Mouse (Mus musculus): ENCODE data around the gene Gna14. TPM values are rescaled to one million over a fixed set of nuclear protein-coding genes. Genes with fewer than 3 reads are reported as not detected.

The Gna14 gene
- polyA plus RNA-seq, 1 experiment from 2014 or later: 1.4 TPM

- H3K4me2 ChIP-seq: no peak overlapping the region
- H3K9me3 ChIP-seq (replicated peaks; ENCODE audit: control insufficient read depth, low read length): peaks cover 8% of the 10 kb centered on the region; the same call in 1 of the 2 replicates
- no peak for ATAC-seq (replicated peaks; ENCODE audit: insufficient number of reproducible peaks, low FRiP score, low TSS enrichment)
- H3K27ac ChIP-seq (ENCODE audit: low read depth, low read length): no peak overlapping the region
- no peak overlapping the region for H3K4me3 ChIP-seq (ENCODE audit: low read depth, low read length)
- WGBS (ENCODE audit: insufficient replicate concordance): 76% methylated on average over 2 of the region's 2 CpGs
- no peaks in the 10 kb centered on the region for H3K36me3 ChIP-seq (ENCODE audit: control insufficient read depth, insufficient read depth, low read length)
- H3K27me3 ChIP-seq (ENCODE audit: control insufficient read depth, insufficient read depth, low read length): no peaks in the 10 kb centered on the region
- no peaks in the 10 kb centered on the region for H3K4me1 ChIP-seq (ENCODE audit: control insufficient read depth, insufficient read depth, low read length)
- H3K9ac ChIP-seq (ENCODE audit: low read depth, low read length): no peak overlapping the region
These were observed 10.0 kb upstream of the Gna14 start for GRCm38 (mm10) chr19:16425596-16425995.

GRCm38 (mm10) chr19:16431368-16431767, 4.2 kb upstream of the Gna14 start:
- Histone ChIP-seq H3K4me2 (no peak overlapping the region), H3K9me3 (replicated peaks; ENCODE audit: control insufficient read depth, low read length) (peaks cover 8% of the 10 kb centered on the region; the same call in 1 of the 2 replicates), H3K27ac (ENCODE audit: low read depth, low read length) (no peak overlapping the region), H3K9ac (ENCODE audit: low read depth, low read length) (no peak overlapping the region), H3K27me3 (ENCODE audit: control insufficient read depth, insufficient read depth, low read length) (peaks cover 3% of the 10 kb centered on the region), H3K36me3 (ENCODE audit: control insufficient read depth, insufficient read depth, low read length) (no peaks in the 10 kb centered on the region), H3K4me3 (ENCODE audit: low read depth, low read length) (no peak overlapping the region), H3K4me1 (ENCODE audit: control insufficient read depth, insufficient read depth, low read length) (peaks cover 9% of the 10 kb centered on the region)
- no peak for ATAC-seq (replicated peaks; ENCODE audit: insufficient number of reproducible peaks, low FRiP score, low TSS enrichment)
- WGBS (ENCODE audit: insufficient replicate concordance): 79% methylated on average over 8 of the region's 8 CpGs

- Histone ChIP-seq H3K4me1 (ENCODE audit: control insufficient read depth, insufficient read depth, low read length) (peaks cover 19% of the 10 kb centered on the region), H3K4me2 (peak overlapping the region; percentile 93), H3K27ac (ENCODE audit: low read depth, low read length) (no peak overlapping the region), H3K9me3 (replicated peaks; ENCODE audit: control insufficient read depth, low read length) (no peaks in the 10 kb centered on the region), H3K27me3 (ENCODE audit: control insufficient read depth, insufficient read depth, low read length) (peaks cover 14% of the 10 kb centered on the region), H3K9ac (ENCODE audit: low read depth, low read length) (no peak overlapping the region), H3K4me3 (ENCODE audit: low read depth, low read length) (peak overlapping the region; percentile 46), H3K36me3 (ENCODE audit: control insufficient read depth, insufficient read depth, low read length) (no peaks in the 10 kb centered on the region)
- ATAC-seq (replicated peaks; ENCODE audit: insufficient number of reproducible peaks, low FRiP score, low TSS enrichment): no peak
- WGBS (ENCODE audit: insufficient replicate concordance): 22% methylated on average over 9 of the region's 9 CpGs
These were observed 683 bp upstream of the Gna14 start for GRCm38 (mm10) chr19:16434879-16435278.

GRCm38 (mm10) chr19:16436335-16437169, 990 bp downstream of the Gna14 start:
- no peak for ATAC-seq (replicated peaks; ENCODE audit: insufficient number of reproducible peaks, low FRiP score, low TSS enrichment)
- Histone ChIP-seq H3K9me3 (replicated peaks; ENCODE audit: control insufficient read depth, low read length) (no peaks in the 10 kb centered on the region), H3K4me2 (peak overlapping the region; percentile 93), H3K27me3 (ENCODE audit: control insufficient read depth, insufficient read depth, low read length) (peaks cover 14% of the 10 kb centered on the region), H3K9ac (ENCODE audit: low read depth, low read length) (no peak overlapping the region), H3K4me1 (ENCODE audit: control insufficient read depth, insufficient read depth, low read length) (peaks cover 21% of the 10 kb centered on the region), H3K36me3 (ENCODE audit: control insufficient read depth, insufficient read depth, low read length) (no peaks in the 10 kb centered on the region), H3K4me3 (ENCODE audit: low read depth, low read length) (peak overlapping the region; percentile 46), H3K27ac (ENCODE audit: low read depth, low read length) (no peak overlapping the region)
- WGBS (ENCODE audit: insufficient replicate concordance): 4% methylated on average over 61 of the region's 61 CpGs

GRCm38 (mm10) chr19:16437170-16437483, 1.6 kb downstream of the Gna14 start:
- no peak for ATAC-seq (replicated peaks; ENCODE audit: insufficient number of reproducible peaks, low FRiP score, low TSS enrichment)
- H3K9me3 ChIP-seq (replicated peaks; ENCODE audit: control insufficient read depth, low read length): no peaks in the 10 kb centered on the region
- H3K4me2 ChIP-seq: peak overlapping the region; percentile 93; the same call in 1 of the 2 replicates

GRCm38 (mm10) chr19:16437906-16438305, 2.3 kb downstream of the Gna14 start:
- H3K4me1 ChIP-seq (ENCODE audit: control insufficient read depth, insufficient read depth, low read length): peaks cover 21% of the 10 kb centered on the region
- no peak overlapping the region for H3K4me2 ChIP-seq
- no peak overlapping the region for H3K9ac ChIP-seq (ENCODE audit: low read depth, low read length)
- ATAC-seq (replicated peaks; ENCODE audit: insufficient number of reproducible peaks, low FRiP score, low TSS enrichment): no peak
- WGBS (ENCODE audit: insufficient replicate concordance): 33% methylated on average over 5 of the region's 5 CpGs
- no peak overlapping the region for H3K4me3 ChIP-seq (ENCODE audit: low read depth, low read length)
- no peaks in the 10 kb centered on the region for H3K36me3 ChIP-seq (ENCODE audit: control insufficient read depth, insufficient read depth, low read length)
- no peak overlapping the region for H3K27ac ChIP-seq (ENCODE audit: low read depth, low read length)
- H3K27me3 ChIP-seq (ENCODE audit: control insufficient read depth, insufficient read depth, low read length): peaks cover 14% of the 10 kb centered on the region
- no peaks in the 10 kb centered on the region for H3K9me3 ChIP-seq (replicated peaks; ENCODE audit: control insufficient read depth, low read length)

More at GRCm38 (mm10) chr19:16437170-16437483, 1.6 kb downstream of the Gna14 start:
- H3K27ac ChIP-seq (ENCODE audit: low read depth, low read length): no peak overlapping the region
- H3K4me3 ChIP-seq (ENCODE audit: low read depth, low read length): peak overlapping the region; percentile 46; the same call in 1 of the 2 replicates
- H3K9ac ChIP-seq (ENCODE audit: low read depth, low read length): no peak overlapping the region
- peaks cover 14% of the 10 kb centered on the region for H3K27me3 ChIP-seq (ENCODE audit: control insufficient read depth, insufficient read depth, low read length)
- 37% methylated on average over 4 of the region's 4 CpGs for WGBS (ENCODE audit: insufficient replicate concordance)
- H3K36me3 ChIP-seq (ENCODE audit: control insufficient read depth, insufficient read depth, low read length): no peaks in the 10 kb centered on the region
- H3K4me1 ChIP-seq (ENCODE audit: control insufficient read depth, insufficient read depth, low read length): peaks cover 21% of the 10 kb centered on the region

- Histone ChIP-seq H3K4me3 (ENCODE audit: low read depth, low read length) (no peak overlapping the region), H3K27me3 (ENCODE audit: control insufficient read depth, insufficient read depth, low read length) (peaks cover 14% of the 10 kb centered on the region), H3K4me2 (no peak overlapping the region), H3K27ac (ENCODE audit: low read depth, low read length) (no peak overlapping the region), H3K9ac (ENCODE audit: low read depth, low read length) (no peak overlapping the region), H3K9me3 (replicated peaks; ENCODE audit: control insufficient read depth, low read length) (no peaks in the 10 kb centered on the region), H3K4me1 (ENCODE audit: control insufficient read depth, insufficient read depth, low read length) (peaks cover 21% of the 10 kb centered on the region), H3K36me3 (ENCODE audit: control insufficient read depth, insufficient read depth, low read length) (no peaks in the 10 kb centered on the region)
- no peak; the same call in 1 of the 2 replicates for ATAC-seq (replicated peaks; ENCODE audit: insufficient number of reproducible peaks, low FRiP score, low TSS enrichment)
- 30% methylated on average over 4 of the region's 4 CpGs for WGBS (ENCODE audit: insufficient replicate concordance)
These were observed 3.7 kb downstream of the Gna14 start for GRCm38 (mm10) chr19:16439278-16439677.

- Histone ChIP-seq H3K27ac (ENCODE audit: low read depth, low read length) (no peak overlapping the region), H3K36me3 (ENCODE audit: control insufficient read depth, insufficient read depth, low read length) (no peaks in the 10 kb centered on the region), H3K27me3 (ENCODE audit: control insufficient read depth, insufficient read depth, low read length) (peaks cover 14% of the 10 kb centered on the region), H3K4me1 (ENCODE audit: control insufficient read depth, insufficient read depth, low read length) (peaks cover 21% of the 10 kb centered on the region), H3K4me2 (no peak overlapping the region), H3K9me3 (replicated peaks; ENCODE audit: control insufficient read depth, low read length) (no peaks in the 10 kb centered on the region), H3K4me3 (ENCODE audit: low read depth, low read length) (no peak overlapping the region), H3K9ac (ENCODE audit: low read depth, low read length) (no peak overlapping the region)
- WGBS (ENCODE audit: insufficient replicate concordance): 51% methylated on average over 13 of the region's 13 CpGs
- ATAC-seq (replicated peaks; ENCODE audit: insufficient number of reproducible peaks, low FRiP score, low TSS enrichment): no peak; the same call in 1 of the 2 replicates
These were observed 4.3 kb downstream of the Gna14 start for GRCm38 (mm10) chr19:16439834-16440233.

- 90% methylated on average over 6 of the region's 6 CpGs for WGBS (ENCODE audit: insufficient replicate concordance)
- Histone ChIP-seq H3K4me2 (no peak overlapping the region), H3K4me1 (ENCODE audit: control insufficient read depth, insufficient read depth, low read length) (peaks cover 12% of the 10 kb centered on the region), H3K27me3 (ENCODE audit: control insufficient read depth, insufficient read depth, low read length) (peaks cover 11% of the 10 kb centered on the region), H3K27ac (ENCODE audit: low read depth, low read length) (no peak overlapping the region), H3K36me3 (ENCODE audit: control insufficient read depth, insufficient read depth, low read length) (no peaks in the 10 kb centered on the region), H3K9me3 (replicated peaks; ENCODE audit: control insufficient read depth, low read length) (no peaks in the 10 kb centered on the region), H3K9ac (ENCODE audit: low read depth, low read length) (no peak overlapping the region), H3K4me3 (ENCODE audit: low read depth, low read length) (no peak overlapping the region)
- no peak for ATAC-seq (replicated peaks; ENCODE audit: insufficient number of reproducible peaks, low FRiP score, low TSS enrichment)
These were observed 5.8 kb downstream of the Gna14 start for GRCm38 (mm10) chr19:16441329-16441728.

All from heart, embryonic 11.5 days (tissue).